Mouse (Mus musculus): ENCODE data around the gene Prm2. TPM values are rescaled to one million over a fixed set of nuclear protein-coding genes. Genes with fewer than 3 reads are reported as not detected.
A peak's percentile ranks its signal among the peaks of the same experiment; 100 is the strongest.

Prm2 gene
- polyA plus RNA-seq, 1 experiment from 2014 or later = not detected

DNA sequence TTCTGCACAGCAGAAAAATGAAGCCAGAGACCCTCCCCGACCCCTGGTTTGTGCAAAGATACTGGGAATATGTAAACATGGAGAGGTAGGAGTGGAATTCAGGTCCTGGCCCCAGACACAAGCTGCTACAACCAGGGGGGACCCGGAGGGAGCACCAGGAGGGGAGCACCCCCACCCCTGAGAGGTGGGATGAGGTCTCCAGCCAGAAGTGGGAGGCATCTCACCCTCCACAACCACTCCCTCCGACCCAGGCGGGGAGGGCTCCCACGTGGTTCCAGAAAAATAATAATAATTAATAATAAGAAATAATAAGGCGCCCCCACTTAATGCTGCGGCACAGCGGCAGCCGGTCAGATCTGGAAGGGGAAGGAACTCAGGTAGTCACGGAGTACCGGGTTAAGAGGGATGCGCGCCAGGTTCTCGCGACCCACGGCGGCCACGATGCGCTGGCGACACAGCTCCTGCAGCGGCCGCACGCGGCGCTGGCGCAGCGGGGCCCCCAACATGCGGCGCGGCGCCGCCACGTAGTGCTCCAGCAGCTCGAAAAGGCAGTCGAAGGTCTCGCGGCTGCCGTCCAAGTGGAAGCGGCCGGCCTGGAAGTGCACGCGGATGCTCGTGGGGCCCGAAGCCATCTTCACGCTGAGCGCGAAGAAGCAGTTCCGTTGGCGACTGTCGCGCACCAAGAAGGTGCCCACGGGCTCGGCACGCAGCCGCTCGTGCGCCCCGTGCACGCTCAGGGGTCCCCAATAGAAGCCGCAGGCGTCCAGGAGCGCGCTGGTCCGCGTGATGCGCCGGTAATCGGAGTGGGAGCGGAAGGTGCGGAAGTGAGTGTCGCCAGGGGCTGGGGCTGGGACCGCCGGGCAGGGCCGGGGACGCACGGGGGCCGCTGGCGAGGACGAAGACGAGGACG, 11.8 kb downstream of the Prm2 start:
- peaks cover 41% of the 10 kb centered on the region for H3K4me1 ChIP-seq
- 3% methylated on average over 81 of the region's 81 CpGs for WGBS (ENCODE audit: insufficient replicate concordance)
- peak overlapping the region; percentile 99 for H3K4me2 ChIP-seq
- ATAC-seq = no peak
- H3K27ac ChIP-seq = no peak overlapping the region
- H3K4me3 ChIP-seq = peak overlapping the region; percentile 81
- H3K36me3 ChIP-seq = no peaks in the 10 kb centered on the region
- H3K9ac ChIP-seq = peak overlapping the region; percentile 76
- peaks cover 64% of the 10 kb centered on the region for H3K27me3 ChIP-seq (replicated peaks)
- H3K9me3 ChIP-seq (replicated peaks) = no peaks in the 10 kb centered on the region

DNA sequence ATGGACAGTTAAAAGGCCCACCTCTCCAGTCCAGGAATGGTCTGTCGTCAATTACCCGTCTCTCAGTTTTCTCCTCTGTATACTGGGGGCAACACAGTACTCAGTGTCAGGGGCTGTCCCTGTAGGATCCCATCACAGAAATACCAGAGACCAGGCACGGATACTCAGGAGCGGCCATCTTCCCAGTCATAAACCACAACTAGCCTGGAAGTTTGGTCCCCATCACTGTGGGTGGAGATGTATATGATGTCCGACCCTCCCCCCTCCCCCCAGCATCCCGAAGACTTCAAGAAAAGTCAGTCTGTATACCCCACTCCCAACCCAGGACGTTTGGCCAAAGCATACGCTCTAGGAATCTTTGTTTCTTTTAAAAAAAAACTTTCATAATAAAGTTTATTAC, 12.5 kb downstream of the Prm2 start:
- Histone ChIP-seq H3K9me3 (replicated peaks) (no peaks in the 10 kb centered on the region), H3K27me3 (replicated peaks) (peaks cover 58% of the 10 kb centered on the region), H3K27ac (no peak overlapping the region), H3K4me1 (peaks cover 41% of the 10 kb centered on the region), H3K4me3 (peak overlapping the region; percentile 81; the same call in 1 of the 2 replicates), H3K36me3 (no peaks in the 10 kb centered on the region), H3K9ac (no peak overlapping the region), H3K4me2 (peak overlapping the region; percentile 99)
- no peak for ATAC-seq
- 39% methylated on average over 8 of the region's 8 CpGs for WGBS (ENCODE audit: insufficient replicate concordance)

GRCm38 (mm10) chr16:10783152-10783434, 12.8 kb downstream of the Prm2 start:
- Histone ChIP-seq H3K9me3 (replicated peaks) (no peaks in the 10 kb centered on the region), H3K9ac (no peak overlapping the region), H3K27me3 (replicated peaks) (peaks cover 57% of the 10 kb centered on the region), H3K36me3 (no peaks in the 10 kb centered on the region), H3K4me2 (no peak overlapping the region; the same call in 1 of the 2 replicates), H3K4me3 (no peak overlapping the region), H3K4me1 (peaks cover 39% of the 10 kb centered on the region), H3K27ac (no peak overlapping the region)
- ATAC-seq = no peak
- WGBS (ENCODE audit: insufficient replicate concordance) = 22% methylated on average over 1 of the region's 1 CpGs

DNA sequence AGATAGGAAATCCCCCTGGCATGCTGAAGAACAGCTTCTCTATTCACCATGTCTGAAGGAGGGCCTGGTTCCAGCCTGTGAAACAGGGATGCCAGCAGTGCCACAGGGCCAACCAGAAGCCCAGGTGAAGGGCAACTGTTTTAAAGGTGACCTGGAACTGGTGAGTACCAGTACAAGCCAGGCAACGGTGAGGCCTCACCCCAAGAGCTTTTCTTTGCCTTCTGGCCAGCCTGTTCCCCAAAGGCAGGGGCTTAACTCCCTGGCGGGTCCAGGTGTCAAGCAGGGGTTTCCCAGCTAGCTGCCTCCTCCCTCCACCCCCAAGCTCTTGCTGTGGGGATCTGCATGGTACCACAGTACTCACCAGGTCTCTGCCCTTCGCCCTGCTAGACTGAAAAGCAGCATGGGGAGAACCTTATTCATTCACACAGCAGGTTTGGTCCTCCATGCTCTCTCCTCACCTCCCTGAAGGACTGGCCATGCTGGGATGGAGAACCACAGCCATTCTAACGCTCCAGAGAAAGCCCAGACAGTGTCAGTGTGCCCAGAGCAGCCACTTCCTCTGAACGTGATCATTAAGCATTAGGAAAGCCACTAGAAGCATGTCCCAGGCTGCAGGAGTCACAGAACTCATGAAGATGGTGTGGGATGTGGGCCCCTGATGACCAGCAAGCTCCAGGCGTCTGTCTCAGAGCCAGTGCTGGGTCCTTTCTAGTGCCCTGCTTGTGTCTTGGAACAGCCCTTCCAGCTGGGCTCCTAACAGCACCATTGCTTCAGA, 13.4 kb downstream of the Prm2 start:
- 40% methylated on average over 6 of the region's 6 CpGs for WGBS (ENCODE audit: insufficient replicate concordance)
- Histone ChIP-seq H3K27ac (no peak overlapping the region), H3K36me3 (no peaks in the 10 kb centered on the region), H3K4me2 (no peak overlapping the region), H3K9ac (no peak overlapping the region), H3K9me3 (replicated peaks) (no peaks in the 10 kb centered on the region), H3K4me3 (no peak overlapping the region), H3K27me3 (replicated peaks) (peaks cover 56% of the 10 kb centered on the region), H3K4me1 (peaks cover 40% of the 10 kb centered on the region)
- no peak for ATAC-seq

- ATAC-seq = no peak
- Histone ChIP-seq H3K36me3 (no peaks in the 10 kb centered on the region), H3K27me3 (replicated peaks) (peaks cover 51% of the 10 kb centered on the region), H3K9ac (no peak overlapping the region), H3K4me2 (no peak overlapping the region), H3K27ac (no peak overlapping the region), H3K4me3 (no peak overlapping the region), H3K4me1 (peaks cover 42% of the 10 kb centered on the region), H3K9me3 (replicated peaks) (no peaks in the 10 kb centered on the region)
- WGBS (ENCODE audit: insufficient replicate concordance) = 49% methylated on average over 9 of the region's 9 CpGs
Observed at GRCm38 (mm10) chr16:10781862-10782371, 14.0 kb downstream of the Prm2 start.

GRCm38 (mm10) chr16:10780631-10781120, 15.3 kb downstream of the Prm2 start:
- Histone ChIP-seq H3K36me3 (no peaks in the 10 kb centered on the region), H3K9me3 (replicated peaks) (no peaks in the 10 kb centered on the region), H3K27me3 (replicated peaks) (peaks cover 57% of the 10 kb centered on the region), H3K9ac (no peak overlapping the region), H3K4me3 (no peak overlapping the region), H3K4me2 (no peak overlapping the region), H3K4me1 (peaks cover 36% of the 10 kb centered on the region), H3K27ac (no peak overlapping the region)
- no peak for ATAC-seq
- 73% methylated on average over 5 of the region's 5 CpGs for WGBS (ENCODE audit: insufficient replicate concordance)

DNA sequence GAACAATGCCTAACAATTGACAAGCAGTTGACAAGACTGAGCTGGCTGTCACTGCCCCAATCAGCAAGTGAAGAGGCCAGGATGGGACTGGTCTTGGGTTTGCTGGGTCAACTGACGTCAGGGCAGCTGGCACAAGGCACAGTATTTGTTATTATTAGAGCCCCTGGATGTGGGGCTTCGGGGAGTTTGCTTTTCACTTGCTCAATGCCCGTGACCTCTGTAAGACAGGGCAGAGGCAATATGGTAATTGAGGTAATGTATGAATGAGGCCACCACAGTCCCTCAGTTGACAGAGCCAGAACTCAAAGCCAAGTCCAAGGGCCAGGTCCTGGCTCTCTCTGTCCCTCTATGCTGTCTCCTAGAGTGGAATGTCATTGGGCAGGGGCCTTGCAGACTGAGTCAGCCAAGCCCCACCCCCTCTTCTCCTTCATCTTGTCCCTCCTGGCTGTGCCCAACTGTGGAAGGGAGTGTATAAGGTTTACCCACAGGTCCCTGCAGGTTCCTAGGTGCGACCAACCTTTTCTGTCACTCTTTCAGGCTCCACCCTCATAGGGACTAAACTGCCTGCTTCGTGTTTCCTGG, 18.3 kb downstream of the Prm2 start:
- Histone ChIP-seq H3K4me3 (no peak overlapping the region), H3K4me2 (no peak overlapping the region), H3K27me3 (replicated peaks) (peaks cover 31% of the 10 kb centered on the region), H3K36me3 (no peaks in the 10 kb centered on the region), H3K27ac (no peak overlapping the region), H3K9me3 (replicated peaks) (no peaks in the 10 kb centered on the region), H3K9ac (no peak overlapping the region), H3K4me1 (peaks cover 19% of the 10 kb centered on the region; the same call in 1 of the 2 replicates)
- WGBS (ENCODE audit: insufficient replicate concordance) = 51% methylated on average over 5 of the region's 5 CpGs
- ATAC-seq = no peak; the same call in 1 of the 2 replicates

- Histone ChIP-seq H3K4me1 (peaks cover 27% of the 10 kb centered on the region), H3K36me3 (no peaks in the 10 kb centered on the region), H3K27me3 (replicated peaks) (peaks cover 17% of the 10 kb centered on the region; the same call in 1 of the 2 replicates), H3K27ac (no peak overlapping the region), H3K4me3 (no peak overlapping the region), H3K9me3 (replicated peaks) (no peaks in the 10 kb centered on the region), H3K9ac (no peak overlapping the region), H3K4me2 (no peak overlapping the region)
- WGBS (ENCODE audit: insufficient replicate concordance) = 46% methylated on average over 7 of the region's 7 CpGs
- ATAC-seq = no peak
Observed at GRCm38 (mm10) chr16:10776322-10776721, 19.6 kb downstream of the Prm2 start.

- Histone ChIP-seq H3K27ac (no peak overlapping the region), H3K9ac (no peak overlapping the region), H3K4me1 (peaks cover 42% of the 10 kb centered on the region), H3K27me3 (replicated peaks) (peaks cover 8% of the 10 kb centered on the region; the same call in 1 of the 2 replicates), H3K9me3 (replicated peaks) (no peaks in the 10 kb centered on the region), H3K36me3 (no peaks in the 10 kb centered on the region), H3K4me2 (no peak overlapping the region), H3K4me3 (no peak overlapping the region)
- 27% methylated on average over 4 of the region's 4 CpGs for WGBS (ENCODE audit: insufficient replicate concordance)
- ATAC-seq = peak; percentile 29; the same call in 1 of the 2 replicates
Observed at GRCm38 (mm10) chr16:10774726-10775125, 21.2 kb downstream of the Prm2 start.

GRCm38 (mm10) chr16:10773543-10773942, 22.4 kb downstream of the Prm2 start:
- H3K9me3 ChIP-seq (replicated peaks) = no peaks in the 10 kb centered on the region
- H3K27me3 ChIP-seq (replicated peaks) = peaks cover 20% of the 10 kb centered on the region
- H3K9ac ChIP-seq = no peak overlapping the region
- H3K4me3 ChIP-seq = no peak overlapping the region
- H3K4me2 ChIP-seq = no peak overlapping the region
- H3K27ac ChIP-seq = no peak overlapping the region
- WGBS (ENCODE audit: insufficient replicate concordance) = 72% methylated on average over 8 of the region's 8 CpGs
- no peak for ATAC-seq
- peaks cover 54% of the 10 kb centered on the region for H3K4me1 ChIP-seq
- no peaks in the 10 kb centered on the region for H3K36me3 ChIP-seq

- no peaks in the 10 kb centered on the region for H3K9me3 ChIP-seq (replicated peaks)
Observed at GRCm38 (mm10) chr16:10771769-10772510, 24.0 kb downstream of the Prm2 start.

More at GRCm38 (mm10) chr16:10771769-10772510, 24.0 kb downstream of the Prm2 start:
- 42% methylated on average over 19 of the region's 19 CpGs for WGBS (ENCODE audit: insufficient replicate concordance)
- ATAC-seq = peak; percentile 60
- Histone ChIP-seq H3K4me1 (peaks cover 50% of the 10 kb centered on the region), H3K27ac (no peak overlapping the region), H3K36me3 (no peaks in the 10 kb centered on the region), H3K4me3 (no peak overlapping the region), H3K27me3 (replicated peaks) (peaks cover 24% of the 10 kb centered on the region), H3K4me2 (no peak overlapping the region), H3K9ac (no peak overlapping the region)

All from liver, embryonic 12.5 days (tissue).